Mouse (Mus musculus): ENCODE results near the gene Arhgap17. TPM values are rescaled to one million over a fixed set of nuclear protein-coding genes. Genes with fewer than 3 reads are reported as not detected.

Arhgap17 gene
- polyA plus RNA-seq, 1 experiment from 2014 or later: 10.3 TPM

GRCm38 (mm10) chr7:123359101-123359500 is 10.6 kb downstream of the Arhgap17 start:
- no peaks in the 10 kb centered on the region for H3K27me3 ChIP-seq
- peaks cover 8% of the 10 kb centered on the region; the same call in 1 of the 2 replicates for H3K36me3 ChIP-seq (replicated peaks)
- 91% methylated on average over 7 of the region's 7 CpGs for WGBS (ENCODE audit: insufficient replicate concordance)
- no peak for ATAC-seq (ENCODE audit: insufficient read depth)
- H3K27ac ChIP-seq (replicated peaks): no peak overlapping the region
- H3K4me1 ChIP-seq (replicated peaks): peaks cover 78% of the 10 kb centered on the region
- no peak overlapping the region for H3K9ac ChIP-seq
- no peak overlapping the region for H3K4me2 ChIP-seq
- H3K9me3 ChIP-seq (replicated peaks): no peaks in the 10 kb centered on the region
- H3K4me3 ChIP-seq (replicated peaks): no peak overlapping the region

- Histone ChIP-seq H3K36me3 (replicated peaks) (peaks cover 8% of the 10 kb centered on the region; the same call in 1 of the 2 replicates), H3K9ac (no peak overlapping the region), H3K4me1 (replicated peaks) (peaks cover 88% of the 10 kb centered on the region), H3K9me3 (replicated peaks) (no peaks in the 10 kb centered on the region), H3K27ac (replicated peaks) (0 out of 2 replicates have a peak overlapping the region, but pooled peaks have one; percentile 26), H3K4me3 (replicated peaks) (no peak overlapping the region), H3K27me3 (no peaks in the 10 kb centered on the region), H3K4me2 (no peak overlapping the region)
- ATAC-seq (ENCODE audit: insufficient read depth): no peak
- WGBS (ENCODE audit: insufficient replicate concordance): 67% methylated on average over 3 of the region's 3 CpGs
Observed at GRCm38 (mm10) chr7:123356158-123356557, 13.6 kb downstream of the Arhgap17 start.

- Histone ChIP-seq H3K4me2 (peak overlapping the region; percentile 64), H3K4me1 (replicated peaks) (peaks cover 90% of the 10 kb centered on the region)
- 79% methylated on average over 2 of the region's 2 CpGs for WGBS (ENCODE audit: insufficient replicate concordance)
Observed at GRCm38 (mm10) chr7:123354851-123355250, 14.9 kb downstream of the Arhgap17 start.

GRCm38 (mm10) chr7:123354392-123354791 is 15.3 kb downstream of the Arhgap17 start:
- Histone ChIP-seq H3K9me3 (replicated peaks) (no peaks in the 10 kb centered on the region), H3K27me3 (no peaks in the 10 kb centered on the region), H3K4me1 (replicated peaks) (peaks cover 94% of the 10 kb centered on the region), H3K36me3 (replicated peaks) (peaks cover 8% of the 10 kb centered on the region; the same call in 1 of the 2 replicates), H3K4me3 (replicated peaks) (peak overlapping the region; percentile 30), H3K27ac (replicated peaks) (peak overlapping the region; percentile 79), H3K9ac (peak overlapping the region; percentile 42), H3K4me2 (peak overlapping the region; percentile 64)
- WGBS (ENCODE audit: insufficient replicate concordance): 44% methylated on average over 5 of the region's 5 CpGs
- no peak for ATAC-seq (ENCODE audit: insufficient read depth)

More at GRCm38 (mm10) chr7:123354851-123355250, 14.9 kb downstream of the Arhgap17 start:
- peaks cover 8% of the 10 kb centered on the region; the same call in 1 of the 2 replicates for H3K36me3 ChIP-seq (replicated peaks)
- no peak overlapping the region for H3K4me3 ChIP-seq (replicated peaks)
- H3K9me3 ChIP-seq (replicated peaks): no peaks in the 10 kb centered on the region
- H3K9ac ChIP-seq: peak overlapping the region; percentile 42; the same call in 1 of the 2 replicates
- peak overlapping the region; percentile 79 for H3K27ac ChIP-seq (replicated peaks)
- no peaks in the 10 kb centered on the region for H3K27me3 ChIP-seq
- ATAC-seq (ENCODE audit: insufficient read depth): no peak

- Histone ChIP-seq H3K9me3 (replicated peaks) (no peaks in the 10 kb centered on the region), H3K4me3 (replicated peaks) (peak overlapping the region; percentile 30), H3K27me3 (no peaks in the 10 kb centered on the region), H3K36me3 (replicated peaks) (peaks cover 8% of the 10 kb centered on the region; the same call in 1 of the 2 replicates), H3K4me2 (peak overlapping the region; percentile 64), H3K9ac (peak overlapping the region; percentile 42), H3K4me1 (replicated peaks) (peaks cover 94% of the 10 kb centered on the region), H3K27ac (replicated peaks) (peak overlapping the region; percentile 79)
- peak; percentile 94 for ATAC-seq (ENCODE audit: insufficient read depth)
- 17% methylated on average over 5 of the region's 5 CpGs for WGBS (ENCODE audit: insufficient replicate concordance)
Observed at GRCm38 (mm10) chr7:123353879-123354278, 15.8 kb downstream of the Arhgap17 start.

GRCm38 (mm10) chr7:123353081-123353480 is 16.6 kb downstream of the Arhgap17 start:
- 90% methylated on average over 4 of the region's 4 CpGs for WGBS (ENCODE audit: insufficient replicate concordance)

GRCm38 (mm10) chr7:123350243-123350642 is 19.5 kb downstream of the Arhgap17 start:
- Histone ChIP-seq H3K27me3 (no peaks in the 10 kb centered on the region), H3K9me3 (replicated peaks) (no peaks in the 10 kb centered on the region), H3K27ac (replicated peaks) (no peak overlapping the region), H3K4me3 (replicated peaks) (no peak overlapping the region), H3K9ac (no peak overlapping the region), H3K4me2 (no peak overlapping the region), H3K4me1 (replicated peaks) (peaks cover 68% of the 10 kb centered on the region), H3K36me3 (replicated peaks) (no peaks in the 10 kb centered on the region)
- no peak for ATAC-seq (ENCODE audit: insufficient read depth)
- 72% methylated on average over 2 of the region's 2 CpGs for WGBS (ENCODE audit: insufficient replicate concordance)

More at GRCm38 (mm10) chr7:123353081-123353480, 16.6 kb downstream of the Arhgap17 start:
- 0 out of 2 replicates have a peak overlapping the region, but pooled peaks have one; percentile 15 for H3K9ac ChIP-seq
- no peak for ATAC-seq (ENCODE audit: insufficient read depth)
- no peaks in the 10 kb centered on the region for H3K27me3 ChIP-seq
- H3K9me3 ChIP-seq (replicated peaks): no peaks in the 10 kb centered on the region
- H3K4me3 ChIP-seq (replicated peaks): no peak overlapping the region
- H3K4me1 ChIP-seq (replicated peaks): peaks cover 96% of the 10 kb centered on the region
- H3K4me2 ChIP-seq: peak overlapping the region; percentile 64
- H3K27ac ChIP-seq (replicated peaks): peak overlapping the region; percentile 79
- H3K36me3 ChIP-seq (replicated peaks): peaks cover 8% of the 10 kb centered on the region; the same call in 1 of the 2 replicates

GRCm38 (mm10) chr7:123349813-123350212 is 19.9 kb downstream of the Arhgap17 start:
- Histone ChIP-seq H3K27me3 (no peaks in the 10 kb centered on the region), H3K9me3 (replicated peaks) (no peaks in the 10 kb centered on the region), H3K4me2 (no peak overlapping the region), H3K36me3 (replicated peaks) (no peaks in the 10 kb centered on the region), H3K9ac (no peak overlapping the region), H3K27ac (replicated peaks) (no peak overlapping the region), H3K4me1 (replicated peaks) (peaks cover 64% of the 10 kb centered on the region), H3K4me3 (replicated peaks) (no peak overlapping the region)
- WGBS (ENCODE audit: insufficient replicate concordance): 79% methylated on average over 11 of the region's 11 CpGs
- no peak for ATAC-seq (ENCODE audit: insufficient read depth)

GRCm38 (mm10) chr7:123346631-123347290 is 23.0 kb downstream of the Arhgap17 start:
- Histone ChIP-seq H3K4me3 (replicated peaks) (no peak overlapping the region), H3K27me3 (no peaks in the 10 kb centered on the region), H3K9me3 (replicated peaks) (no peaks in the 10 kb centered on the region), H3K36me3 (replicated peaks) (no peaks in the 10 kb centered on the region), H3K4me1 (replicated peaks) (peaks cover 48% of the 10 kb centered on the region), H3K27ac (replicated peaks) (no peak overlapping the region), H3K9ac (no peak overlapping the region), H3K4me2 (no peak overlapping the region)
- ATAC-seq (ENCODE audit: insufficient read depth): no peak
- WGBS (ENCODE audit: insufficient replicate concordance): 73% methylated on average over 7 of the region's 7 CpGs

GRCm38 (mm10) chr7:123345041-123345544 is 24.6 kb downstream of the Arhgap17 start:
- peaks cover 33% of the 10 kb centered on the region for H3K4me1 ChIP-seq (replicated peaks)
- WGBS (ENCODE audit: insufficient replicate concordance): 81% methylated on average over 3 of the region's 3 CpGs

GRCm38 (mm10) chr7:123344079-123344780 is 25.5 kb downstream of the Arhgap17 start:
- ATAC-seq (ENCODE audit: insufficient read depth): no peak
- H3K4me3 ChIP-seq (replicated peaks): no peak overlapping the region
- H3K36me3 ChIP-seq (replicated peaks): no peaks in the 10 kb centered on the region
- no peaks in the 10 kb centered on the region for H3K9me3 ChIP-seq (replicated peaks)
- no peaks in the 10 kb centered on the region for H3K27me3 ChIP-seq
- H3K27ac ChIP-seq (replicated peaks): no peak overlapping the region
- no peak overlapping the region for H3K4me2 ChIP-seq
- 80% methylated on average over 5 of the region's 5 CpGs for WGBS (ENCODE audit: insufficient replicate concordance)
- peaks cover 25% of the 10 kb centered on the region for H3K4me1 ChIP-seq (replicated peaks)
- H3K9ac ChIP-seq: no peak overlapping the region

More at GRCm38 (mm10) chr7:123345041-123345544, 24.6 kb downstream of the Arhgap17 start:
- H3K4me2 ChIP-seq: no peak overlapping the region
- no peak overlapping the region for H3K9ac ChIP-seq
- no peak for ATAC-seq (ENCODE audit: insufficient read depth)
- H3K4me3 ChIP-seq (replicated peaks): no peak overlapping the region
- no peaks in the 10 kb centered on the region for H3K36me3 ChIP-seq (replicated peaks)
- no peaks in the 10 kb centered on the region for H3K27me3 ChIP-seq
- H3K27ac ChIP-seq (replicated peaks): no peak overlapping the region
- H3K9me3 ChIP-seq (replicated peaks): no peaks in the 10 kb centered on the region
